Mouse (Mus musculus): ENCODE data around the gene Usp7.

Usp7 gene

DNA sequence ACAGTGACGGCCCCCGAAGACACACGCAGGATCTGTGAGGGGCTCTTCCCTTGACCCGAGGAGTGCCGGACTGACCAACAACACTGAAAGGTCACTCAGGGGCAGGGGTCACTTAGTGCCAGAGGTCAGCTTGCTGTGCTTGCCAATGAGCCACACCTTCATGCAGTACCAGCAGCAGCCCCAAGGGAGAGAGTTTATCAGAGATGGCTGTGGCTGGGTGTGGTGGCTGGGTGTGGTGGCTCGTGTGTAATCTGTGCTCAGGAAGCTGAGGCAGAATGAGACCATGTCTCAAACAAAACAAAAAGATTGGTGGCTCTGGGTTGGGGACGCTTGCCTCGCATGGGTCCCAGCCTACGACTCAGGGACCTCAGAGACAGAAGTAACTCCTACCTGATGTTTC, 136.5 kb downstream of the Usp7 start:
- no peak for DNase-seq (ENCODE audit: inconsistent age in 2 of 2, low spot score in 1 of 2)

DNA sequence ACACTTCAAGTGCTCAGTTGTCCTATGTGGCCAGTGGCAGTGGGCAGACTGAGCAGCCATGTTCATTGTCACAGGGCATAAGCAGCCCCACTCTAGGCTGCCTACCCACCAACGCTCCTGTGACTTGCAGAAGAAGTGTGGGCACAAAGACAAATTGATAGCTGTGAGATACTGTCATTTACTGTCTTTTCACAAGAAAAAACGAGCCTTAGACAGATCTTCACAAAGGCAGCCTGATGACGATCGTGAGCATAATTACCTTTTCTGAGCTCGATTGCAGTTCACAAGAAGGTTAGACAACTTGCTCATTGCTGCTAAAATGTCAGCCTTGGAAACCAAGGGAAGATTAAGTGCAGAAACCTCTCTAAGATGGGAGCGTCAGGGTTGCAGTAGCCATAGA, 137.0 kb downstream of the Usp7 start:
- no peak for DNase-seq (ENCODE audit: inconsistent age in 2 of 2, low spot score in 1 of 2)

DNA sequence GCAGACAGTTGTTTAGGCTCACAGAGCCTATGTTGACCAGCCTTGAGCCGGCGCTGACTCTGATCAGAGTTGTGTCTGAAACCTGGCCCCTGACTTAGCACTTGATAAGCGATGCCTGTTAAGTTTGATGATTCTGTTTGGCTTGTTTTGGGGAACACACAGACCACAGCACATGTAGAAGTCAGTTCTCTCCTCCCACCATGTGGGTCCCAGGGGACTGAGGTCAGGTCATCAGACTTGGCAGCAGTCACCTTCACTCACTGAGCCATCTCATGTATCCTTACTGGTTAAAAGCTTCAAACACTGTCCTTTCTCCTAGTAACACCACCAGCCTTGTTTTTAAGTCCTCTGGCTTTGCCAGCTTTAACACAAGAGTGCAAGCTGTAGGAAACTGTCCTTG, 142.1 kb downstream of the Usp7 start:
- no peak for DNase-seq (ENCODE audit: inconsistent age in 2 of 2, low spot score in 1 of 2)

DNA sequence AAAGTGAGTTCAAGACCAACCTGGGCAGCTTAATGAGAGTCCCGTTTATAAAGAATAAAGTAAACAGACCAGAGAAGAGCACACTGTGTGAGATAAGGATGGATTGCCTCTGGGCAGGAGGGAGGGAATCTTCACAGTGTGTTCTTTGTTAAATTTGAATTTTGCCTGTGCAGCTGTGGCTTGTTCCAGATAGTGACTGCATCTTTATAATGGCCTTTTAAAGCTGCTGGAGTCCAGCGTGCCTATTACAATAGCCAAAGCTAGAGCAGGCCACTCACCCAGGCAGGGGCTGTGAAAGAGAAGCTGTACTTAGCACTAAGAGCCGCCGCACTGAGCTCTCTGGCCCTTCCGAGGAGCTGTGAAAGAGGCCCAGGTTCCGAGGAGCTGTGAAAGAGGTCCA, 146.6 kb downstream of the Usp7 start:
- DNase-seq (ENCODE audit: inconsistent age in 2 of 2, low spot score in 1 of 2): no peak

DNA sequence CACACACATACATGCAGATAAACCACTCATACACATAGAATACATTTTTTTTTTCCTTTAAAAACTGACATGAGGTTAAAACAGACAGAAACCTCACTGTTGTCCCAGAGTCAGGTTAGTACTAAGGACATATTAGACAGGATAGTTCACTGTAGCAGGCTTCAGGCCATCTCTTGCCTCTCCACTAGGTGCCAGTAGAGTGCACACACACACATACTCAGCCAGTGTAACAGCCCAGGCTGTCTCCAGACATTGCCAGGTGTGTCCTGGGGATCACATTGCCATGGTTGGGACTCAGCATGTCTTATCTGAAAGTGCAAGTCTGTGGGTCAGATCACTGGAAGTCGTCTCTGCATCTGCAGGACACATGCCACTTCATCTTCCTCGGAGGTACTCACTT, 148.3 kb downstream of the Usp7 start:
- DNase-seq (ENCODE audit: inconsistent age in 2 of 2, low spot score in 1 of 2): peak; percentile 40 to 78
